Mouse (Mus musculus) CD4-positive naive resting alpha-beta T cell, adult 57 days (primary cell): Measurements from ENCODE around the gene Ccdc138. TPM values are rescaled to one million over a fixed set of nuclear protein-coding genes. Genes with fewer than 3 reads are reported as not detected.

Experiments
- total RNA-seq: library from RNA; stranded (reverse); gene quantifications from one replicate; pipeline ENCODE4 v1.2.4, GENCODE M21; 2023

The Ccdc138 gene
- total RNA-seq = 3.5 TPM

DNA sequence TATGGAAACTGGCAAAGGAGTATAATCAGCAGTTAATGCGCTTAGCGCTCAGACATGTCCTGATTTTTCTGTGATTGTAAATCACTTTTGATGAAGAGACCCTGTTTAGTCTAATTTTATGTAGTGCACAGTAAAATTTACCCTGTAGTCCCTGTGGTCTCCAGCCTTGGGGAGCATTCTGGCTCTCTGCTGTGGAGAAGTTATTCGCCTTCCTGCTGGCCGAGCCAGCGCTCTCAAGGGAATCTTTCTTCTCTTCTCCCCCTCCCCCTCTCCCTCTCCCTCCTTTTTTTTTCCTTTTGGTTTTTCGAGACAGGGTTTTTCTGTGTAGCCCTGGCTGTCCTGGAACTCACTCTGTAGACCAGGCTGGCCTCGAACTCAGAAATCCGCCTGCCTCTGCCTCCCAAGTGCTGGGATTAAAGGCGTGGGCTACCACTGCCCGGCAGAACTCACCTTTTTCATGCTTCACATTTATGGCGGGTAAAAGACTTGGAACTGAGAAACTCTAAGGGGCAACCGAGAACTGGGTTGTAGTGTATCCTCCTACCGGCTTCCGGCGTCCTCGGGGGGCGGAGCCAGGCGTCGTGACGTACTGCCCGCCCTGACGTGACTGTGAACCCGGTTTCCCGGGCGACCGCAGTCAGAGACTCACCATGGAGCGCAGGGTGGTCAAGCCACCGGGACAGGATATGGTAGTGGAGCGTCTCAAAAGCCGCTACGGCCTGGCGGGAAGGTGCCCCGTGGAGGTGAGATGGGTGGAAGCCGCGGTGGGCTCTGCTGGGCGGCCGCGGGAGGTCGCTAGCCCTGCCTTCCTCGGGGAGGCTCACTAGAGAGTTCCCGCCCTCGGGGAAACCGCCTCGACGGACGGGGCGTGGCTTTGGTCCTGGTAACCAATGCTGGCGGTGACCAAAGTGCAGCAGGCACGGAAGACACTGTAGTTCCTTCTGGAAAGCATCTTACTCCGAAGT lies at the start of gene Ccdc138:
TSS of gene Ccdc138 (plus strand) at position 629 of the 965 bp plus-strand sequence.

Other genes with a start within 250 kb of the Ccdc138 start
- 46.1 TPM for gene Gcc2, start 242.5 kb upstream of the Ccdc138 start, total RNA-seq
- gene Lims1, start 174.5 kb upstream of the Ccdc138 start, total RNA-seq = 45.5 TPM
- 147 TPM for gene Ranbp2, start 51.0 kb upstream of the Ccdc138 start, total RNA-seq
- gene Edar, start 177.7 kb downstream of the Ccdc138 start, total RNA-seq = 0.15 TPM
- not detected for gene Gm17542, start 220.3 kb downstream of the Ccdc138 start, total RNA-seq